18 mouse cellular contexts compared by ENCODE assay signal in genomic region chr2:4993584-4993983, GRCm38 (mm10). TPM values are rescaled to one million over a fixed set of nuclear protein-coding genes. Genes with fewer than 3 reads are reported as not detected.
DNase-seq lines count a peak whose midpoint lies in the region; TF ChIP-seq lines count a peak whose summit lies in the region.
"Had no signal": no experiment of that assay in that cellular context is flagged by ENCODE, and none has a peak within 500 bp of the region (broad histone marks: within the 10 kb centered on the region; RNA-seq: fewer than 3 reads in every experiment).

No protein-coding gene starts in this region.

- H3K4me3 ChIP-seq in left cerebral cortex, adult 2 months: no peak overlapping the region
- no peak overlapping the region for H3K4me3 ChIP-seq in layer of hippocampus, adult 2 months
- H3K4me3 ChIP-seq: embryonic facial prominence, embryonic 12.5 days; heart, embryonic 10.5 days; hindbrain, embryonic 12.5 days had no signal

- TF ChIP-seq CTCF in left cerebral cortex, adult 2 months (IDR thresholded peaks at IDR 0.05): no peak
- no peak for TF ChIP-seq CTCF in layer of hippocampus, adult 2 months (conservative IDR thresholded peaks at IDR 0.05)

- peak overlapping the region; percentile 53 for H3K27ac ChIP-seq in left cerebral cortex, adult 2 months
- peak overlapping the region; percentile 59 for H3K27ac ChIP-seq in layer of hippocampus, adult 2 months
- H3K27ac ChIP-seq: embryonic facial prominence, embryonic 12.5 days; heart, embryonic 10.5 days; hindbrain, embryonic 12.5 days had no signal

- DNase-seq in left cerebral cortex, adult 2 months (ENCODE audit: extremely low spot score in 1 of 2, low spot score in 2 of 2): peak; percentile 26 to 54
- DNase-seq in left cerebral cortex, adult 11 months (ENCODE audit: low spot score): no peak
- peak; percentile 42 to 43 for DNase-seq in layer of hippocampus, adult 2 months (ENCODE audit: low spot score in 2 of 2)
- DNase-seq in left cerebral cortex, postnatal 14 days (ENCODE audit: low spot score in 2 of 2): peak; percentile 59 to 62
- DNase-seq in right cerebral cortex, postnatal 36 days (ENCODE audit: low spot score in 2 of 2): peak; percentile 39 to 41
- no peak for DNase-seq in urinary bladder, postnatal 4 days (ENCODE audit: low spot score in 2 of 2)
- DNase-seq in kidney, postnatal 10 days: no peak
- no peak for DNase-seq in thymus, postnatal 10 days (ENCODE audit: low spot score in 2 of 2)
- DNase-seq: adrenal gland, postnatal 10 days; cerebellum, adult 8-10 months; gastrocnemius, postnatal 25 days; heart, postnatal 10 days; lung, embryonic 14.5 days; lung, postnatal 4 days; midbrain, embryonic 14.5 days had no signal

- intact Hi-C loops in left cerebral cortex, adult 2 months (cut with DNase I): loop anchor here (5.0 kb wide), 2 partner anchors 39 to 76 kb away; partner anchors contain the start of gene Phyh
- intact Hi-C loops in left cerebral cortex, postnatal 14 days (cut with DNase I): no loop called here

RNA-seq across cellular contexts. Expression of gene Ucma, which starts 17.7 kb away (rescaled TPM):
- total RNA-seq in left cerebral cortex, adult 2 months (2021): 1 to 10 TPM in 1 of 2 experiments, under 1 TPM in 1; 0.65 to 2.0 TPM
- total RNA-seq in layer of hippocampus, adult 2 months (2021): 1 to 10 TPM; 1.8 to 4.0 TPM
- 1 to 10 TPM; 2.7 to 3.1 TPM for total RNA-seq in left cerebral cortex, postnatal 14 days (2021)
- total RNA-seq: adrenal gland, postnatal 10 days; gastrocnemius, postnatal 25 days had no signal

RNA-seq across cellular contexts. Expression of gene Mcm10, which starts 19.0 kb away (rescaled TPM):
- total RNA-seq in left cerebral cortex, adult 2 months (2021): 1 to 10 TPM in 1 of 2 experiments, under 1 TPM in 1; 0.72 to 1.2 TPM
- total RNA-seq in layer of hippocampus, adult 2 months (2021): 1 to 10 TPM; 1.1 to 2.0 TPM
- total RNA-seq in left cerebral cortex, postnatal 14 days (2021): 1 to 10 TPM in 1 of 2 experiments, under 1 TPM in 1; 0.99 to 2.0 TPM

Comparison
In these comparisons a context has a peak if more than half of its experiments do, and no peak if none do; other contexts are left out.
1. DNase-seq: peak in left cerebral cortex, adult 2 months (2 of 2), layer of hippocampus, adult 2 months (2 of 2), left cerebral cortex, postnatal 14 days (2 of 2) and right cerebral cortex, postnatal 36 days (2 of 2); none in left cerebral cortex, adult 11 months (single experiment), urinary bladder, postnatal 4 days (0 of 2), kidney, postnatal 10 days (single experiment) and thymus, postnatal 10 days (0 of 2).